Mouse (Mus musculus): ENCODE results near the gene Npnt. TPM values are rescaled to one million over a fixed set of nuclear protein-coding genes. Genes with fewer than 3 reads are reported as not detected.

Gene Npnt
- polyA plus RNA-seq, 1 experiment from 2014 or later = 45.3 TPM

DNA sequence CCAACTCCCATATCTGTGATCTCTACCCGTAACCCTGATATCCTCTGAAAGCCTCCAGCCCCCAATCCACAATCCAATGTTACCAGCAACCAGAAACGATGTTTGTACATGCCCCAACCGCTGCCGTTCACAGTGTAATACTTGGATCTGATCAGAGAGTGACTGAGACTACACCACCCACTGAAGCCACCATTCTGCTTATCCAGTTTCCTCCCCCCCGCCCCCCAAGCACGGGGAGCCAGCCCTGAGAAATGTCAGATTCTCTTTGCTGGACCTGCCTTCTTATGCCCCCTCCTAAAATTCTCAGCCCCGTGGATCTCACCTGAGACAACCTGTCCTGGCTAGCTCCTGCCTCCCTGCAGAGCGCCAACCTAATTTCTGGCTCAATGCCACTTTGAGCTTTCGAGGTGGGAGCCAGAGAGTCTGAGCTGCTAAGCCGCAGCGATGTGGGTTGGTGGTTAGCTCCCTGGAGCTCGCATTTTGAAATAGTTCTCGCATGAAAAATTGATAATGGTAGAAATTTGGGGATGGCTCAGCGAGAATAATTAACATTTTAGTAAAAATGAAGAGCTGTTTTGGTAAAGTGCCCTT, 85.7 kb downstream of the Npnt start:
- no peaks in the 10 kb centered on the region for H3K27me3 ChIP-seq (replicated peaks; ENCODE audit: control insufficient read depth, insufficient read depth, low read length)
- H3K36me3 ChIP-seq (ENCODE audit: control insufficient read depth, insufficient read depth, low read length) = no peaks in the 10 kb centered on the region
- WGBS = 75% methylated on average over 14 of the region's 14 CpGs
- no peak overlapping the region for H3K4me2 ChIP-seq (ENCODE audit: low read length)
- H3K9ac ChIP-seq (ENCODE audit: low read length) = no peak overlapping the region
- no peak for DNase-seq (ENCODE audit: low spot score)
- no peak for ATAC-seq (replicated peaks; ENCODE audit: low FRiP score, low TSS enrichment, low read depth)
- H3K4me1 ChIP-seq (replicated peaks; ENCODE audit: control insufficient read depth, insufficient read depth, low read length) = no peaks in the 10 kb centered on the region
- H3K27ac ChIP-seq (ENCODE audit: low read depth) = no peak overlapping the region
- no peaks in the 10 kb centered on the region for H3K9me3 ChIP-seq (ENCODE audit: control insufficient read depth, low read length)
- H3K4me3 ChIP-seq (ENCODE audit: low read depth, low read length) = no peak overlapping the region

DNA sequence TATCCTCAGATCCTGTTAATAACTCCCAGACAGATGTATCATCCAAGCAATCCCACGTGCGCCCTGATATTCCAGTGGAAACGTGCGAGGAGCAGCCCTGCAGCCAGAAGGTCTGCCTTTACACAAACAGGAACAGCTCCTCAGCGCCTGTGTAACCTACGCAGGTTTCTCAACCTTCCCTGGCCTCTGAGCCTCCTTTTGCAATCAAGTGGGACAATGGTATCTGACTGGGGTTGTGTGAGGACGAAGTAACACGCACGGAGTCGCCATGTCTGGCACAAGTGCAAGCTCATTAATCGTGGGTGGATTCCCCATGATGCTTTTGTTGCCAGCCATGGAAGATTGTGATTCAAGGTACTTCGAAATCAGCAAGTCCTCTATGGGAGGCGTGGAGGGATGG, 86.2 kb downstream of the Npnt start:
- Histone ChIP-seq H3K27ac (ENCODE audit: low read depth) (no peak overlapping the region), H3K9ac (ENCODE audit: low read length) (no peak overlapping the region), H3K36me3 (ENCODE audit: control insufficient read depth, insufficient read depth, low read length) (no peaks in the 10 kb centered on the region), H3K4me2 (ENCODE audit: low read length) (no peak overlapping the region), H3K27me3 (replicated peaks; ENCODE audit: control insufficient read depth, insufficient read depth, low read length) (no peaks in the 10 kb centered on the region), H3K9me3 (ENCODE audit: control insufficient read depth, low read length) (no peaks in the 10 kb centered on the region), H3K4me3 (ENCODE audit: low read depth, low read length) (no peak overlapping the region), H3K4me1 (replicated peaks; ENCODE audit: control insufficient read depth, insufficient read depth, low read length) (no peaks in the 10 kb centered on the region)
- WGBS = 67% methylated on average over 13 of the region's 13 CpGs
- no peak for DNase-seq (ENCODE audit: low spot score)
- no peak for ATAC-seq (replicated peaks; ENCODE audit: low FRiP score, low TSS enrichment, low read depth)

DNA sequence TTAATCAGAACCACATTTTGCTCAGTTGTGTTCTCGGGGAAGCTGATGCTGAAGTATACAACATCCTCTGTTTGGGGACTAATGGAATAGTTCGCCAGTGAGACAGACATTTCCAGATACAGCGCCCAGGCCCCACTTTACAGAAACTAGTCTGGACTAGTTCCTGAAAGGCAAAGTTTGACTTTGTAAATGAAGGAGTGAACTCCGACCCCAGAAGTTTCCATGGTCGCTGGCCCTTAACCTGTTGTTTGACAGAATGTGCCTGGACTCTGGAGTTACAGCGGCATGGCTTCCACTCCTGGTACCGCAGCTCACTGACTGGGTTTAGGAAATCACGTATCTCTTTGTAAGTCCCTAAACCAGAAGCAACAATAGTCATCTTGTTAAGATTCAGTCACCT, 89.3 kb downstream of the Npnt start:
- H3K9me3 ChIP-seq (ENCODE audit: control insufficient read depth, low read length) = no peaks in the 10 kb centered on the region
- H3K9ac ChIP-seq (ENCODE audit: low read length) = no peak overlapping the region
- 57% methylated on average over 8 of the region's 8 CpGs for WGBS
- ATAC-seq (replicated peaks; ENCODE audit: low FRiP score, low TSS enrichment, low read depth) = no peak
- no peak for DNase-seq (ENCODE audit: low spot score)
- no peak overlapping the region for H3K4me2 ChIP-seq (ENCODE audit: low read length)
- no peaks in the 10 kb centered on the region; the same call in 1 of the 2 replicates for H3K4me1 ChIP-seq (replicated peaks; ENCODE audit: control insufficient read depth, insufficient read depth, low read length)
- no peak overlapping the region for H3K27ac ChIP-seq (ENCODE audit: low read depth)
- no peaks in the 10 kb centered on the region for H3K36me3 ChIP-seq (ENCODE audit: control insufficient read depth, insufficient read depth, low read length)
- H3K4me3 ChIP-seq (ENCODE audit: low read depth, low read length) = no peak overlapping the region
- no peaks in the 10 kb centered on the region for H3K27me3 ChIP-seq (replicated peaks; ENCODE audit: control insufficient read depth, insufficient read depth, low read length)

DNA sequence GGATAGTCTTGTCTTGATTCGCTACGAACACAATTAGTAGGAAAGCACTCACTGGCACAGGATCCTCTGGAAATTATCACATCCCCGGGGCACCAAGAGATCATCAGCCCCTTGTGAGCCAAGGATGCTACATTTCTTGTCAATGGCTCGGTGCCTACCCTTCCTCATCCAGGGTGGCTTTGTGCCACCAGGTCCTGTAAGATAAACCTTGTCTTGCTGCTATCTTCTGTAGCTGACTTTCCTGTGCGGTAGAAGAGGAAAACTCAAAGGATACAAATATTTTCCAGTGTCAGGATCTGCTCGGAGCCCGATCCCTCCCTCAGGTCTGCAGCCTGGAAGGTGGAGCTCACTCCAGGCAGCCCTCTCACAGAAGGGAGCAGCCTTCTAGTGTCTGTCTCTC, 90.5 kb downstream of the Npnt start:
- H3K9ac ChIP-seq (ENCODE audit: low read length) = no peak overlapping the region
- H3K27ac ChIP-seq (ENCODE audit: low read depth) = no peak overlapping the region
- no peak for DNase-seq (ENCODE audit: low spot score)
- H3K27me3 ChIP-seq (replicated peaks; ENCODE audit: control insufficient read depth, insufficient read depth, low read length) = no peaks in the 10 kb centered on the region
- WGBS = 82% methylated on average over 7 of the region's 7 CpGs
- H3K4me3 ChIP-seq (ENCODE audit: low read depth, low read length) = no peak overlapping the region
- no peaks in the 10 kb centered on the region for H3K9me3 ChIP-seq (ENCODE audit: control insufficient read depth, low read length)
- H3K4me1 ChIP-seq (replicated peaks; ENCODE audit: control insufficient read depth, insufficient read depth, low read length) = no peaks in the 10 kb centered on the region; the same call in 1 of the 2 replicates
- H3K4me2 ChIP-seq (ENCODE audit: low read length) = no peak overlapping the region
- H3K36me3 ChIP-seq (ENCODE audit: control insufficient read depth, insufficient read depth, low read length) = no peaks in the 10 kb centered on the region
- ATAC-seq (replicated peaks; ENCODE audit: low FRiP score, low TSS enrichment, low read depth) = no peak

DNA sequence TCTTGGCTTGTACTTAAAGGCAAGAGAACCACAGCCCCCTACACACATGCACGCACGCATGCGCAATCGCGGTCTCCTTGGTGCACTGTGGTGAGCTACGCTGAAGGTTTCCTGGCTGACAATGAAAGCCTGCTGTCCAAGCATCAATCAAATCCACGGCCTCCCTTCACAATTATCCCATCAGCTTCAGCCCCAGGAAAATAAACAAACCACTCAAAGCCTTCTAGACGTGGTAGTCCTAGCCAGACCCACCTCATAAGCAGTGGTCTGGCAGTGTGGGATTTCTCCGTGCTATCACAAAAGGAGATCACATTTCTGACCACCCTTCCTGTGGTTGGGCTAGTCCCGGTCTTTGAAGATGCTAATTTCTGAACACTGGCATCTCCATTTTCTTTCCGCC, 91.2 kb downstream of the Npnt start:
- no peak for ATAC-seq (replicated peaks; ENCODE audit: low FRiP score, low TSS enrichment, low read depth)
- Histone ChIP-seq H3K4me1 (replicated peaks; ENCODE audit: control insufficient read depth, insufficient read depth, low read length) (no peaks in the 10 kb centered on the region; the same call in 1 of the 2 replicates), H3K36me3 (ENCODE audit: control insufficient read depth, insufficient read depth, low read length) (no peaks in the 10 kb centered on the region), H3K27ac (ENCODE audit: low read depth) (no peak overlapping the region), H3K9me3 (ENCODE audit: control insufficient read depth, low read length) (no peaks in the 10 kb centered on the region), H3K27me3 (replicated peaks; ENCODE audit: control insufficient read depth, insufficient read depth, low read length) (no peaks in the 10 kb centered on the region), H3K4me3 (ENCODE audit: low read depth, low read length) (no peak overlapping the region), H3K4me2 (ENCODE audit: low read length) (no peak overlapping the region), H3K9ac (ENCODE audit: low read length) (no peak overlapping the region)
- DNase-seq (ENCODE audit: low spot score) = no peak
- WGBS = 62% methylated on average over 11 of the region's 11 CpGs

DNA sequence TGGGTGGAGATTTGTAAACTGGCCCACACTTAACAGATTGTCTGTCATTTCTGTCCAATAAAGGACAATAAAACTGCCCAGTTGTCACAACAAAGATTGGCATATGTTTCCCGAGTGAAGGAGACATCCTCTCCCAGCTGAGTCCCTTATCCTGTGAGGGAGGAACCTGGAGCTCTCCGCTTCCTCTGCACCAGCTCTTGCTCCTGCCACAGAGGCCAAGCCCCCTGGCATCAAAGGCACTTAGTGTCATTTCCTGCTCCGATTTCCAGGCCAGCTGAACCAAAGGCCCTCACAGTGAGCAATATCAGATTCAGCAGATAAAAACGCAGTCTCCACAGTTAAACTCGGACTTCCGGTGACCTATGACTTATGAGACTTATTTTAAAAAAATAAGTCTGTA, 93.4 kb downstream of the Npnt start:
- Histone ChIP-seq H3K4me1 (replicated peaks; ENCODE audit: control insufficient read depth, insufficient read depth, low read length) (no peaks in the 10 kb centered on the region; the same call in 1 of the 2 replicates), H3K27ac (ENCODE audit: low read depth) (no peak overlapping the region), H3K27me3 (replicated peaks; ENCODE audit: control insufficient read depth, insufficient read depth, low read length) (no peaks in the 10 kb centered on the region), H3K36me3 (ENCODE audit: control insufficient read depth, insufficient read depth, low read length) (no peaks in the 10 kb centered on the region), H3K9me3 (ENCODE audit: control insufficient read depth, low read length) (no peaks in the 10 kb centered on the region), H3K9ac (ENCODE audit: low read length) (no peak overlapping the region), H3K4me3 (ENCODE audit: low read depth, low read length) (no peak overlapping the region), H3K4me2 (ENCODE audit: low read length) (no peak overlapping the region)
- 46% methylated on average over 6 of the region's 6 CpGs for WGBS
- DNase-seq (ENCODE audit: low spot score) (no peak), ATAC-seq (replicated peaks; ENCODE audit: low FRiP score, low TSS enrichment, low read depth) (no peak)

DNA sequence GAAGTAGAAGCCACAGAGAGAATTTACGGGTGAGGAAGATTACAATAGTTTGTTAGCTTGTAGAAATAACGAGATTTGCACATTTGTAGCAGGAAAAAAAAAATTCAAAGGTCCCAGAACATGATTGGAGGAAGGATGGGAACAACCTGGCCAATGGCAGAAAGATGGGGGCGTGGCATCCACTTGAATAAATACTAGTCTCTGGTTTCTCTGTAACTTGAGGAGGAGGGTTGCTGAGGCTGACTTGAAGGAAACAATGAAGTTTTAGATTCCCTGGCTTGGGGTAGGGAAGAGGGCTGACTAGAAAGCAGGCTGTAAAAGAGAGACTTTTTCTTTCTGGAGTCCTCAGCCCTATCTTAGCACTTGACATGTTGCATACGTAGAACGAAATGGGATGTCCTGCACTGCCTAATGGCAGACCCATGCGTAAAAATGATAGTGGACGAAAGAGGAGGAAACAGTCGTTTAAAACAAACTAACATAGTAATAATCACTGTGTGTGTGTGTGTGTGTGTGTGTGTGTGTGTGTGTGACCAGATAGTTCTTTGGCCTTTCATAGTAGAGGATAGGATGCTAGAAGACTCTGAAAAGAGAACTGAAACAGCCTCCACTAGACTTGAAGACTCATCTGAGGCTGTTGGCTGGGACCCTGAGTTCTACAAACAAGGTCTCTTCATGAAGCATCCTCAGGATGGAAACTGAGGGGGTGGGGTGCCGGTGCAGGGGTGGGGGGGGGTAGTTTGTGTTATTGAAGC, 94.5 kb downstream of the Npnt start:
- Histone ChIP-seq H3K36me3 (ENCODE audit: control insufficient read depth, insufficient read depth, low read length) (no peaks in the 10 kb centered on the region), H3K4me2 (ENCODE audit: low read length) (no peak overlapping the region), H3K27ac (ENCODE audit: low read depth) (no peak overlapping the region), H3K27me3 (replicated peaks; ENCODE audit: control insufficient read depth, insufficient read depth, low read length) (no peaks in the 10 kb centered on the region), H3K9me3 (ENCODE audit: control insufficient read depth, low read length) (no peaks in the 10 kb centered on the region), H3K9ac (ENCODE audit: low read length) (no peak overlapping the region), H3K4me1 (replicated peaks; ENCODE audit: control insufficient read depth, insufficient read depth, low read length) (no peaks in the 10 kb centered on the region; the same call in 1 of the 2 replicates), H3K4me3 (ENCODE audit: low read depth, low read length) (no peak overlapping the region)
- ATAC-seq (replicated peaks; ENCODE audit: low FRiP score, low TSS enrichment, low read depth) (no peak), DNase-seq (ENCODE audit: low spot score) (no peak)
- 59% methylated on average over 9 of the region's 9 CpGs for WGBS

DNA sequence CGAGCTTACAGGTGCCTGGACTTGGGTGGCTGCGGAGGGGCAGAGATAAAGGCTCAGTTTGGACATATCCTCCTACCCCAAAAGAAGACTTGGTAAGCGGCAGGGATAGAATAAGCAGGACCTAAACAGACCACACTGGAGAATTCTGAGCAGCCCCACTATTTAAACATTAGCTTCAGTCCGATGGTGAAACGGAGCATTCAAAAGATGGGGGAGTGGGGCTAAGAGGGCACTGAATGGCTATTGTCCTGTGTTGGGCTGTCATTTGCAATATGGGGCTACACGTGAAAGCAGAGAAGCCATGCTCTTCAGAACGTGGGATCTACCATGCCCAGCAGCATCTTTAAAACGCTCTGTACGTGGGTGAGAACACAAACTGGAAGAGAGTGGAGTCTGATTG, 95.8 kb downstream of the Npnt start:
- H3K4me1 ChIP-seq (replicated peaks; ENCODE audit: control insufficient read depth, insufficient read depth, low read length) = no peaks in the 10 kb centered on the region; the same call in 1 of the 2 replicates
- H3K4me2 ChIP-seq (ENCODE audit: low read length) = no peak overlapping the region
- no peaks in the 10 kb centered on the region for H3K36me3 ChIP-seq (ENCODE audit: control insufficient read depth, insufficient read depth, low read length)
- WGBS = 85% methylated on average over 9 of the region's 9 CpGs
- H3K27ac ChIP-seq (ENCODE audit: low read depth) = no peak overlapping the region
- H3K9me3 ChIP-seq (ENCODE audit: control insufficient read depth, low read length) = no peaks in the 10 kb centered on the region
- DNase-seq (ENCODE audit: low spot score) = no peak
- no peaks in the 10 kb centered on the region for H3K27me3 ChIP-seq (replicated peaks; ENCODE audit: control insufficient read depth, insufficient read depth, low read length)
- H3K4me3 ChIP-seq (ENCODE audit: low read depth, low read length) = no peak overlapping the region
- ATAC-seq (replicated peaks; ENCODE audit: low FRiP score, low TSS enrichment, low read depth) = no peak
- H3K9ac ChIP-seq (ENCODE audit: low read length) = no peak overlapping the region

All from intestine, embryonic 14.5 days (tissue).